Comparison of ENCODE assay signal across 8 mouse cellular contexts in genomic region chr16:32813362-32813761, GRCm38 (mm10). TPM values are rescaled to one million over a fixed set of nuclear protein-coding genes. Genes with fewer than 3 reads are reported as not detected.
DNase-seq lines count a peak whose midpoint lies in the region; ATAC-seq and TF ChIP-seq lines count a peak whose summit lies in the region.

No protein-coding gene starts in this region.

- peak overlapping the region; percentile 50 for H3K4me2 ChIP-seq in heart, embryonic 14.5 days (ENCODE audit: low read length)
- H3K4me2 ChIP-seq in intestine, postnatal 0 days (replicated peaks; ENCODE audit: low read depth) = peak overlapping the region; percentile 47
- H3K4me2 ChIP-seq in stomach, postnatal 0 days (replicated peaks; ENCODE audit: low read depth) = peak overlapping the region; percentile 40
- no peak overlapping the region for H3K4me2 ChIP-seq in midbrain, embryonic 11.5 days

- TF ChIP-seq POLR2A in thymus, adult 2 months (IDR thresholded peaks at IDR 0.05; ENCODE audit: control insufficient read depth, extremely low read depth, insufficient read depth, low read length, poor library complexity) = no peak

- ATAC-seq in heart, embryonic 14.5 days (ENCODE audit: insufficient number of reproducible peaks, insufficient read depth, low FRiP score, low read depth) = no peak
- ATAC-seq in intestine, postnatal 0 days = no peak
- ATAC-seq in stomach, postnatal 0 days (ENCODE audit: low FRiP score, low TSS enrichment) = no peak
- no peak for ATAC-seq in midbrain, embryonic 11.5 days (ENCODE audit: low FRiP score)

- H3K4me1 ChIP-seq in heart, embryonic 14.5 days (ENCODE audit: control insufficient read depth in 2 of 2, insufficient read depth in 2 of 2, low read length in 2 of 2) = peaks cover 13 to 21% of the 10 kb centered on the region in 2 experiments
- peaks cover 4% of the 10 kb centered on the region; the same call in 1 of the 2 replicates for H3K4me1 ChIP-seq in thymus, adult 2 months (replicated peaks; ENCODE audit: control insufficient read depth, insufficient read depth, low read length)
- 0 out of 2 replicates have a peak, but pooled peaks cover 8% of the 10 kb centered on the region for H3K4me1 ChIP-seq in intestine, postnatal 0 days (replicated peaks; ENCODE audit: control insufficient read depth, insufficient read depth, low read length)
- H3K4me1 ChIP-seq in stomach, postnatal 0 days (replicated peaks; ENCODE audit: control insufficient read depth, insufficient read depth) = no peaks in the 10 kb centered on the region
- H3K4me1 ChIP-seq in midbrain, embryonic 10.5 days = peaks cover 19% of the 10 kb centered on the region
- H3K4me1 ChIP-seq in midbrain, embryonic 11.5 days (ENCODE audit: control insufficient read depth, insufficient read depth, low read length) = peaks cover 7% of the 10 kb centered on the region; the same call in 1 of the 2 replicates

- H3K27ac ChIP-seq in heart, embryonic 14.5 days (replicated peaks in 1 of 2; ENCODE audit: control insufficient read depth in 1 of 2, insufficient read depth in 1 of 2, low read depth in 2 of 2, low read length in 2 of 2) = 0 out of 4 replicates have a peak overlapping the region, but pooled peaks of 1 of the 2 experiments have one; percentile 10
- no peak overlapping the region for H3K27ac ChIP-seq in thymus, adult 2 months (ENCODE audit: control insufficient read depth, insufficient read depth, low read length)
- no peak overlapping the region for H3K27ac ChIP-seq in intestine, postnatal 0 days (ENCODE audit: low read depth, low read length)
- no peak overlapping the region for H3K27ac ChIP-seq in stomach, postnatal 0 days (replicated peaks)
- H3K27ac ChIP-seq in midbrain, embryonic 10.5 days (replicated peaks) = no peak overlapping the region
- H3K27ac ChIP-seq in midbrain, embryonic 11.5 days (ENCODE audit: low read depth, low read length) = no peak overlapping the region

- H3K9me3 ChIP-seq in heart, embryonic 14.5 days (ENCODE audit: control insufficient read depth, low read length) = no peaks in the 10 kb centered on the region
- H3K9me3 ChIP-seq in intestine, postnatal 0 days (ENCODE audit: control insufficient read depth) = no peaks in the 10 kb centered on the region
- no peaks in the 10 kb centered on the region for H3K9me3 ChIP-seq in stomach, postnatal 0 days (ENCODE audit: control insufficient read depth, low read length)
- no peaks in the 10 kb centered on the region for H3K9me3 ChIP-seq in midbrain, embryonic 10.5 days (replicated peaks)
- no peaks in the 10 kb centered on the region for H3K9me3 ChIP-seq in midbrain, embryonic 11.5 days (ENCODE audit: control insufficient read depth, low read length)

- H3K36me3 ChIP-seq in heart, embryonic 14.5 days (ENCODE audit: control insufficient read depth, insufficient read depth, low read length) = no peaks in the 10 kb centered on the region
- H3K36me3 ChIP-seq in thymus, adult 2 months (ENCODE audit: control insufficient read depth, insufficient read depth, low read length) = no peaks in the 10 kb centered on the region
- H3K36me3 ChIP-seq in intestine, postnatal 0 days (ENCODE audit: control insufficient read depth, insufficient read depth) = no peaks in the 10 kb centered on the region
- H3K36me3 ChIP-seq in stomach, postnatal 0 days (ENCODE audit: control insufficient read depth, insufficient read depth, low read length) = no peaks in the 10 kb centered on the region
- H3K36me3 ChIP-seq in midbrain, embryonic 10.5 days = no peaks in the 10 kb centered on the region
- no peaks in the 10 kb centered on the region for H3K36me3 ChIP-seq in midbrain, embryonic 11.5 days (ENCODE audit: control insufficient read depth, insufficient read depth, low read length)

- TF ChIP-seq EP300 in stomach, postnatal 0 days (optimal IDR thresholded peaks at IDR 0.05) = no peak

- DNase-seq in heart, adult 8-10 months (ENCODE audit: low spot score) = no peak
- peak; percentile 6 for DNase-seq in thymus, adult 2 months
- DNase-seq in thymus, postnatal 14 days = no peak
- no peak for DNase-seq in stomach, postnatal 0 days (ENCODE audit: low spot score)
- no peak for DNase-seq in midbrain, embryonic 10.5 days (ENCODE audit: low spot score)
- no peak for DNase-seq in midbrain, embryonic 11.5 days (ENCODE audit: low spot score, missing footprints)

- no peaks in the 10 kb centered on the region for H3K27me3 ChIP-seq in heart, embryonic 14.5 days (ENCODE audit: control insufficient read depth, insufficient read depth, low read length)
- H3K27me3 ChIP-seq in thymus, adult 2 months (ENCODE audit: control insufficient read depth, insufficient read depth, low read length) = no peaks in the 10 kb centered on the region
- H3K27me3 ChIP-seq in intestine, postnatal 0 days (replicated peaks; ENCODE audit: control insufficient read depth, insufficient read depth, low read length) = no peaks in the 10 kb centered on the region
- H3K27me3 ChIP-seq in stomach, postnatal 0 days (ENCODE audit: control insufficient read depth, insufficient read depth, low read length) = no peaks in the 10 kb centered on the region
- H3K27me3 ChIP-seq in midbrain, embryonic 10.5 days (ENCODE audit: low read depth, poor library complexity, severe bottlenecking) = peaks cover 12% of the 10 kb centered on the region
- peaks cover 2% of the 10 kb centered on the region; the same call in 1 of the 2 replicates for H3K27me3 ChIP-seq in midbrain, embryonic 11.5 days (ENCODE audit: control insufficient read depth, insufficient read depth, low read length)

- WGBS in heart, embryonic 14.5 days = 57% methylated on average over 9 of the region's 9 CpGs
- 60% methylated on average over 9 of the region's 9 CpGs for WGBS in thymus, adult 2 months
- WGBS in intestine, postnatal 0 days = 49% methylated on average over 9 of the region's 9 CpGs
- WGBS in stomach, postnatal 0 days = 52% methylated on average over 9 of the region's 9 CpGs
- 48% methylated on average over 9 of the region's 9 CpGs for WGBS in midbrain, embryonic 10.5 days
- WGBS in midbrain, embryonic 11.5 days = 49% methylated on average over 9 of the region's 9 CpGs

- no peak overlapping the region for H3K4me3 ChIP-seq in heart, embryonic 14.5 days (ENCODE audit: control insufficient read depth in 1 of 2, insufficient read depth in 1 of 2, low read depth in 1 of 2, low read length in 2 of 2)
- no peak overlapping the region for H3K4me3 ChIP-seq in thymus, adult 2 months (ENCODE audit: control insufficient read depth, insufficient read depth, low read length)
- 0 out of 2 replicates have a peak overlapping the region, but pooled peaks have one; percentile 11 for H3K4me3 ChIP-seq in intestine, postnatal 0 days (ENCODE audit: low read depth, low read length)
- peak overlapping the region; percentile 8; the same call in 1 of the 2 replicates for H3K4me3 ChIP-seq in stomach, postnatal 0 days (ENCODE audit: low read depth, low read length)
- no peak overlapping the region for H3K4me3 ChIP-seq in midbrain, embryonic 10.5 days
- H3K4me3 ChIP-seq in midbrain, embryonic 11.5 days (ENCODE audit: low read depth, low read length) = no peak overlapping the region

- no peak overlapping the region for H3K9ac ChIP-seq in heart, embryonic 14.5 days (ENCODE audit: low read length)
- no peak overlapping the region for H3K9ac ChIP-seq in intestine, postnatal 0 days (ENCODE audit: low read depth, low read length)
- no peak overlapping the region for H3K9ac ChIP-seq in stomach, postnatal 0 days (ENCODE audit: low read length)
- H3K9ac ChIP-seq in midbrain, embryonic 11.5 days (ENCODE audit: low read length) = no peak overlapping the region

- no peak for TF ChIP-seq CTCF in thymus, adult 2 months (IDR thresholded peaks at IDR 0.05; ENCODE audit: borderline replicate concordance, control insufficient read depth, extremely low read depth, insufficient read depth, low read length, poor library complexity)
- no peak for TF ChIP-seq CTCF in intestine, postnatal 0 days (IDR thresholded peaks at IDR 0.05; ENCODE audit: low read depth)
- no peak for TF ChIP-seq CTCF in stomach, postnatal 0 days (IDR thresholded peaks at IDR 0.05; ENCODE audit: low read depth)

RNA-seq across cellular contexts. Expression of gene Smbd1, which starts 3.1 kb away (rescaled TPM):
- not detected in 2 replicates for polyA plus RNA-seq in heart, embryonic 14.5 days (2014; fragmentation: Nextera tagmentation; extraction: Ambion mirVana)
- total RNA-seq in heart, adult 8-10 months (2022) = not detected
- 0.18 TPM in 1 of 2 replicates, not detected in the other for polyA plus RNA-seq in thymus, adult 2 months (2012; rRNA removed)
- 2.3 and 3.2 TPM in 2 replicates for polyA plus RNA-seq in intestine, postnatal 0 days (2015; fragmentation: Nextera tagmentation; extraction: Ambion mirVana)
- 0.19 and 0.21 TPM in 2 replicates for polyA plus RNA-seq in stomach, postnatal 0 days (2015; fragmentation: Nextera tagmentation; extraction: Ambion mirVana)
- not detected in 2 replicates for polyA plus RNA-seq in midbrain, embryonic 10.5 days (2016; fragmentation: Nextera tagmentation; extraction: Ambion mirVana)
- not detected in 2 replicates for polyA plus RNA-seq in midbrain, embryonic 11.5 days (2014; fragmentation: Nextera tagmentation; extraction: Ambion mirVana)

RNA-seq across cellular contexts. Expression of gene Muc20, which starts 16.1 kb away (rescaled TPM):
- polyA plus RNA-seq in heart, embryonic 14.5 days (2014; fragmentation: Nextera tagmentation; extraction: Ambion mirVana) = 0.08 TPM in 1 of 2 replicates, not detected in the other
- total RNA-seq in heart, adult 8-10 months (2022) = under 1 TPM; 0.33 to 0.79 (median 0.47) TPM
- 0.22 TPM in 1 of 2 replicates, not detected in the other for polyA plus RNA-seq in thymus, adult 2 months (2012; rRNA removed)
- not detected in 2 replicates for polyA plus RNA-seq in intestine, postnatal 0 days (2015; fragmentation: Nextera tagmentation; extraction: Ambion mirVana)
- 0.51 and 0.61 TPM in 2 replicates for polyA plus RNA-seq in stomach, postnatal 0 days (2015; fragmentation: Nextera tagmentation; extraction: Ambion mirVana)
- not detected in 2 replicates for polyA plus RNA-seq in midbrain, embryonic 10.5 days (2016; fragmentation: Nextera tagmentation; extraction: Ambion mirVana)
- polyA plus RNA-seq in midbrain, embryonic 11.5 days (2014; fragmentation: Nextera tagmentation; extraction: Ambion mirVana) = not detected in 2 replicates

Comparison
In these comparisons a context has a peak if more than half of its experiments do, and no peak if none do; other contexts are left out.
1. H3K4me3 ChIP-seq: peak in intestine, postnatal 0 days (single experiment) and stomach, postnatal 0 days (single experiment); none in heart, embryonic 14.5 days (0 of 2), thymus, adult 2 months (single experiment), midbrain, embryonic 10.5 days (single experiment) and midbrain, embryonic 11.5 days (single experiment).